Mouse (Mus musculus): ENCODE results near the gene Ckap2.

GRCm38 (mm10) chr8:22214826-22215225 is 29.2 kb upstream of the Ckap2 start:
- TF ChIP-seq CTCF (conservative IDR thresholded peaks at IDR 0.05; ENCODE audit: low read length) (no peak), NANOG (IDR thresholded peaks at IDR 0.05; ENCODE audit: borderline replicate concordance, low read length) (no peak), POU5F1 (IDR thresholded peaks at IDR 0.05; ENCODE audit: borderline replicate concordance, low read length) (no peak)

All from E14TG2a.4 (cell line).